Mouse (Mus musculus) layer of hippocampus, adult 18-20 months (tissue): ENCODE data around the gene Lyzl4. TPM values are rescaled to one million over a fixed set of nuclear protein-coding genes. Genes with fewer than 3 reads are reported as not detected.
"Not testable (repeated sequence)": the region's sequence is repeated elsewhere in the genome, so short reads cannot be mapped to it uniquely, and the experiment has no call there.

Experiments
- DNase-seq, 2 experiments: peaks; one replicate each; pipeline ENCODE4 v3.0.0; 2022; ENCODE audit warnings: low spot score in 2 of 2
- total RNA-seq, 2 experiments: library from RNA; stranded (reverse); gene quantifications; 2 replicates each; pipeline ENCODE4 v1.2.3; 2021

The Lyzl4 gene
- total RNA-seq, 2 experiments from 2014 or later: 0.86 to 1.0 TPM

GRCm38 (mm10) chr9:121602381-121602780 is 39.5 kb downstream of the Lyzl4 start:
- DNase-seq: peak in 1 of 2 experiments; percentile 17

GRCm38 (mm10) chr9:121600861-121601427 is 41.0 kb downstream of the Lyzl4 start:
- peak; percentile 47 to 62 for DNase-seq

- peak; percentile 28 to 61 for DNase-seq
Observed at GRCm38 (mm10) chr9:121600201-121600860, 41.6 kb downstream of the Lyzl4 start.

GRCm38 (mm10) chr9:121599551-121599950 is 42.3 kb downstream of the Lyzl4 start:
- no peak for DNase-seq

- no peak for DNase-seq
Observed at GRCm38 (mm10) chr9:121598106-121598505, 43.8 kb downstream of the Lyzl4 start.

GRCm38 (mm10) chr9:121594771-121595170 is 47.1 kb downstream of the Lyzl4 start:
- no peak for DNase-seq

- not testable (repeated sequence) for DNase-seq
Observed at GRCm38 (mm10) chr9:121593768-121594167, 48.1 kb downstream of the Lyzl4 start.

GRCm38 (mm10) chr9:121592948-121593550 is 48.8 kb downstream of the Lyzl4 start:
- peak; percentile 23 to 52 for DNase-seq

GRCm38 (mm10) chr9:121589533-121589932 is 52.4 kb downstream of the Lyzl4 start:
- no peak for DNase-seq

GRCm38 (mm10) chr9:121574380-121574779 is 67.5 kb downstream of the Lyzl4 start:
- no peak for DNase-seq

- no peak for DNase-seq
Observed at GRCm38 (mm10) chr9:121568451-121568850, 73.4 kb downstream of the Lyzl4 start.

GRCm38 (mm10) chr9:121566387-121566786 is 75.5 kb downstream of the Lyzl4 start:
- DNase-seq: no peak

GRCm38 (mm10) chr9:121563276-121563675 is 78.6 kb downstream of the Lyzl4 start:
- DNase-seq: no peak

GRCm38 (mm10) chr9:121560515-121560914 is 81.4 kb downstream of the Lyzl4 start:
- no peak for DNase-seq

- DNase-seq: no peak
Observed at GRCm38 (mm10) chr9:121558167-121558566, 83.7 kb downstream of the Lyzl4 start.

- DNase-seq: peak; percentile 26 to 31
Observed at GRCm38 (mm10) chr9:121556913-121557312, 85.0 kb downstream of the Lyzl4 start.

GRCm38 (mm10) chr9:121555395-121556000 is 86.4 kb downstream of the Lyzl4 start:
- peak; percentile 62 to 71 for DNase-seq

- DNase-seq: no peak
Observed at GRCm38 (mm10) chr9:121553643-121554042, 88.3 kb downstream of the Lyzl4 start.

- peak; percentile 25 to 47 for DNase-seq
Observed at GRCm38 (mm10) chr9:121550327-121550771, 91.5 kb downstream of the Lyzl4 start.

- DNase-seq: no peak
Observed at GRCm38 (mm10) chr9:121549444-121549843, 92.5 kb downstream of the Lyzl4 start.

- no peak for DNase-seq
Observed at GRCm38 (mm10) chr9:121549010-121549409, 92.9 kb downstream of the Lyzl4 start.

- no peak for DNase-seq
Observed at GRCm38 (mm10) chr9:121547431-121547830, 94.5 kb downstream of the Lyzl4 start.
